Mouse (Mus musculus): ENCODE data around the gene Spred3. TPM values are rescaled to one million over a fixed set of nuclear protein-coding genes. Genes with fewer than 3 reads are reported as not detected.
A peak's percentile ranks its signal among the peaks of the same experiment; 100 is the strongest.
"Not testable (repeated sequence)": the region's sequence is repeated elsewhere in the genome, so short reads cannot be mapped to it uniquely, and the experiment has no call there.

Gene Spred3
- total RNA-seq, 2 experiments from 2014 or later, result 1.9 to 2.4 TPM

- DNase-seq, result peak; percentile 76
Observed at GRCm38 (mm10) chr7:29169231-29170065, 763 bp downstream of the Spred3 start.

- DNase-seq, result no peak
Observed at GRCm38 (mm10) chr7:29168791-29169230, 1.4 kb downstream of the Spred3 start.

- DNase-seq, result no peak
Observed at GRCm38 (mm10) chr7:29168121-29168695, 2.0 kb downstream of the Spred3 start.

DNA sequence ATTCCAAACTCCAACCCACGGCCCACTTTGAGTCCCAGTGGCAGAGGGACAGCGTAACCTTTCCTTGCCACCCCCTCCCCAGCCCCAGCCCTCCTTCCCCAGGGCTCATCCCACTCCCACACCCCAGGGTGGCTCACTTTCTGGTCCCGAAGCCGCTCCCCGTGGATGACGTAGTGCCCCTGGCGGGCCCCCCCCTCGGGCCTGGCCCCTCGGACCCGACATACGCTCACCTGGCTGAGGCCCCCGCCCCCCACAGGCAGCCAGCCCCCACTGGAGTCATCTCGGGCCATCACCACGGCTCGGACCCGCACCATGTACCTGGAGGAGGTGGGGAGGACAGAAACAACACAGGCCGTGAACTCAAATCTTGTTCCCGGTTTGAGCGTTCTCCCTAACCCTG is 2.6 kb downstream of the Spred3 start:
- no peak for DNase-seq

DNA sequence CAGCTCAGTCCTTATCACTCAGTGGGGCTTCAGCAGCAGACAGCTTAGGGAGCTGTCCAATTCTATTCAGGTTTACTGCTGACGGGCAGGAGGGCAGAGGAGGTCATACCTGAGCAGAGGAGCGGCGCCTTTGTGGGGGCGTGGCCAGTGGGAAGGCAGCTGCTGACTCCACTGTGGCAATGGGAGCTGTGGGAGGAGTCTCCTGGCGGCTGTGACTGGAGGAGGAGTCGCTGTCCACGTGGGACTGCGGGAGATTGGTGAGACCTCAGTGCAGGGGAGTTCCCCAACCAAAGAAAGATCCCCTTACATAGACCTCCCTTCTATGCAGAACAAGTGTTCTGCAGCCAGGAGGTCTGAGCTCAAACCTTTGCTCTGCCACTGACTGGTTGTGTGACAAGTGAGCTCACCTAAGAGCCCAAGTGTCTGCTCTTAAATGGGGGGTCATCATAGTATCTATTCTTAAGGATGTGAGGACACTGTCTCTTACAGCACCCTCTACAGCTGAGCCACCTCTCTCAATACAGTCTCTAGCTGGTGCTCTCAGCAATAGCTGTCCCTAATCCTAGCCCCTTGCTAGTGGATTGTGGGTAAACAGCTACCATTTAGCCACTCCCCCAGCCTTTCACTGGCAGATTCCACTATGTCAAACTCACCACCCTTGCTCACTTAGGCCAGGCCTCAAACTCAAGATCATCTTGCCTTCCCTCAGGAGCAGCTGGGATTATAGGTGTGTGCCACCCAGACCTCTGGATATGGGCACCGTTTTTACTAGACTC is 7.3 kb downstream of the Spred3 start:
- peak; percentile 31 for DNase-seq

DNA sequence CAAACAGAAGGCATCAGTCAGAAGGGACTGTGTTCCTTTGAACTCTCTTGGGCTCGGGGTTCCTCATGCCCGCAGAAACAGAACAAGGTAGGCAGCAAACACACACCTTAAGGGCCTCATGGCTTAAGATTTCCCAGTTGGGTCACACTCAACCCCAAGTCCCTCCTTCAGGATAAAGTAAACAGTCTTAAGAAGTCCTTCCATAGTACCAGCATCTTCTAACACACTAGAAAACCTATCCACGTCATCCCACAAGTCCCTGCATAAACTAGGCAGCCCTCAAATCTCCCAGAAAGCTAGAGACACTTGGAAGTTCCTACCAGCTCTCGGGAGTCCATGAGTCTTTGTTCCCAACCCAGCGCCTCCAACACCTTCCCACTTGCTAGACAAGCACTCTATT is 7.9 kb downstream of the Spred3 start:
- DNase-seq, result no peak

GRCm38 (mm10) chr7:29158264-29158663 is 11.9 kb downstream of the Spred3 start:
- no peak for DNase-seq

GRCm38 (mm10) chr7:29155838-29156782 is 14.1 kb downstream of the Spred3 start, which contains the start of gene Fam98c:
Gene Fam98c (minus strand): TSS chr7:29156234.
- peak; percentile 82 for DNase-seq

DNA sequence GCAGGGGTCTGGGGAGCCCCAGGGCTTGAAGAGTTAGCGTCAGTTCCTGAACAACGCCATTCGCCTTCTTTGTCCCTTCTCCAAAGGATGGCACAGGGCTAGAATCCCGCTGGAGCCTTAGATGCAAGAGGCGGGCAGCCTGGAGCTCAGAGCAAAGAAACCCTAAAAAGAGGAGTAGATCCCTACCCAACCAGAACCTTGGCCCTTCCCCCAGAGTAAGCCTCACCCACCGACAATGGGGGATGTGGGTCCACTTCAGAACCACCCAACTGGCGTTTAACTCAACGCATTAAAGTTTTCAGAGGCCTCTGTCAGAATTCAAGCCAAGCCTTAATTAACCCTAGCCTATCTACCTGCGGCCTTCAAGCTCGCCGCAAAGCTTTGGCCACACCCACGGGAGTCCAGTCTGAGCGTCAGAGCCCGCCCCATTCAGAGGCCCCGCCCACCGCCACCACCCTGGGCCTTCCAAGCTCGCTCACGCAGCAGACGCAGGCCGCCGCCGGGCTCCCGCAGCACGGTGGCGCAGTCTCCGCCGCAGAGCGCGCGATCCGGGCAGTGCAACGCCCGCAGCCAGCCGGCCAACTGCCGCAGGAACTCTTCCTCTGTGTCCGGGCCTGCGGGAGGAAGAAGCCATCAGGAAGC is 14.9 kb downstream of the Spred3 start:
- DNase-seq, result peak; percentile 91

DNA sequence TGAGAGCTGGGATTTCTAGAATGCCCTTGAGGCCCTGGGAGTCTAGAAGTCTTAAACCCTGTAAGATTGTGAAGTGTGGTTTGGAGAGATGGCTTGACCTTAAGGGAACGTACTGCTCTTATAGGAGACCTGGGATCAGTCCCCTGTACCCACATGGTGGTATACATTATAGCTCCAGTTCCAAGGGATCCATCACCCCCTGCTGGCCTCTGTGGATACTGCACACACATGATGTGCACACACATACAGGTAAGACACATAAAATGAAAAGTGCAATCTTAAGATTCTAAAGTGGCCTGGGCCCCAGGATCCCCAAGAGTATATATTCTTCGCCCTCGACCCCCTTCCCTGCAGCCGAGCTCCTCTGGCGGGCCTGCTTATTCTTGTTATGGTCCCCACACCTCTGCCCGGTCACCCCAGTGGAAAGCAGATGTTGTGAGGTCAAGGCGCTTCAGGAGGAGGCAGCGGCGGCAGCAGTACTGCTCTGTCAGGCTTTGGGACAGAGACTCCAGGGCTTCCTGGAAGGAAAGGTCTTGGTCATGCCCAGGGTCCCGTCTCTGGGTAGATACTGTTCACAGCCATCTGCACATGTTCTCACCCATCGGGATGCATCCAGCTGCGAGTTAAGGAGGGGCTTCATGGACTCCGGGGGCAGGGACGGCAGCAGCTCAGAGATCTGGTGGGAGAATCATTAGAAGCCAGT is 16.0 kb downstream of the Spred3 start:
- no peak for DNase-seq

GRCm38 (mm10) chr7:29151486-29151885 is 18.7 kb downstream of the Spred3 start:
- no peak for DNase-seq

DNA sequence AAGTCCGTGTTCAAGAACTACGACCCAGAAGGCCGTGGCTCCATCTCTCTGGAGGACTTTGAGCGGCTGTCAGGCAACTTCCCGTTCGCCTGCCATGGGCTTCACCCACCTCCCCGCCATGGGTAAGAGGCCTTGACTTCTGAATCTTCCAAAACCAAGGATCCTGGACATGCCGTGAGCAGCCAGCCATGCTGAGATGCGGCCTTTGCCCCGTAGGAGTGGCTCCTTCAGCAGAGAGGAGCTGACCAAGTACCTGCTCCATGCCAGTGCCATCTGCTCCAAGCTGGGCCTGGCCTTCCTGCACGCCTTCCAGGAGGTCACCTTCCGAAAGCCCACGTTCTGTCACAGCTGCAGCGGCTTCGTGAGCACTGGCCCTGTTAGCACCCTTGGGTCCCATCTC is 21.4 kb downstream of the Spred3 start:
- DNase-seq, result no peak

DNA sequence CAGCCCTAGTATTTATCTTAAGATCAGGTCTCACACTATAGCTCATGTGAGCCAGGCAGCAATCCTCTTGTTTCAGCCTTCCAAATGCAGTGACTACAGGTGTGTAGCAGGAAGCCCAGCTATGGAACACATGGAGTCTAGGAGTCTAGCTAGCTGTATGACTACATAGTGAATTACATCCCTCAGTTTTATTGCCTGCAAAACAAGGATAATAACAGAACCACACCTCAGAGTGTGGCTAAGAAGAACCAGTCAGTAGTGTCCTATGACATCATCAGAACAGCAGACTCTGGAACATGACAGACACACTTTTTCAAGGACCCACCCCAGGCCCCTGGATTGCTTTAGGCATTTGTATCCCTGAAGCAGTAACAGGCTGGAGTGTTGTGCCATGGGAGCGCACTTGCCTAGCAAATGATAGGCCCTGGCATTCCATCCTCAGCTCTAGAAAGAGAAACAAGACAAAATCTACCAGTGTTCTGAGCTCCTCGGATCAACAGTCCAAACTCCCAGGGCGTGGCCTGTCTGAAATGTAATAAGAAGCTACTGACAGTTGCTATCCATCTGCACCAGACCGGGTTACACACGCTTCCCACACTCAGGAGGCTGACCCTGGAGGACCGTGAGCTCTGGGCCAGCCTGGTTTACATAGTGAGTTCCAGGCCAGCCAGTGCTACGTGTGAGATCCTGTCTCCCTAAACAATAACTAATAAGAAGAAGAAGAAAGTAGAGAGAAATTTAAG is 23.4 kb downstream of the Spred3 start:
- no peak for DNase-seq

DNA sequence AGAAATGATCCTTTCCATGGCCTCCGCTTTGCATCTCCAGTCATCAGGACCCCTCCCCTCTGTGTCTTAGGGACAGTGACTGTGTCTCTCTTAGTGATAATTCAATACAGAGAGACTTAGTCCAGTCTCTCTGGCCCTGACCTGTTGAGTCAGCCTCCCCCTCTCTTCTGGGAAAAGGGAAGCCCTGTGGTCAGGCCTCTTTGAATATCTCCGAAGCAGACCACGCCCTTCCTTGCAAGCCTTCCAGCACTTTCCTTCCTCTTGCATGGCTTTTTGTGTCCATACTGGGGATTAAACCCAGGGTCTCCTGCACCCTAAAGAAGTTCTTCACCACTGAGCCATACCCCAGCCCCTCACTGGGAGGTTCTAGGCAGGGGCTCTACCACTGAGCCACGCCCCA is 26.2 kb downstream of the Spred3 start:
- DNase-seq, result no peak

DNA sequence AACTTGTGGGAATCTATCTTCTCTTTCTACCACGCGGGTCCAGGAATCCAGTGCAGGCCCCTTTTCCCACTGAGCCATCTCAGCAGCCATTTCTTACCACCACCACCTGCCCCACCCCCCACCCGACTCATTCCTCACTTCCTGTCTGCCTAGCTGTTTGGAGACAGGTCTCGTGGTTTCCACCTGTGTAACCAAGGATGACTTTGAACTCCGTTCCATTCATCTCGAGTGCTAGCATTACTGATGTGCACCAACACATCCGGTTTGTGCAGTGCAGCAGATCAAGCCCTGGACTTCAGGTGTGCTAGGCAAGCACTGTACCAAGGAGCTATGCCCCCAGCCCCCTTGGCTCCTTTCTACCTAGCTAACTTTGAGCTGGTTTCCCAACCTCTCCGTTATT is 28.8 kb downstream of the Spred3 start:
- DNase-seq, result no peak

- DNase-seq, result not testable (repeated sequence)
Observed at GRCm38 (mm10) chr7:29139237-29139636, 31.0 kb downstream of the Spred3 start.

- no peak for DNase-seq
Observed at GRCm38 (mm10) chr7:29137429-29137828, 32.8 kb downstream of the Spred3 start.

DNA sequence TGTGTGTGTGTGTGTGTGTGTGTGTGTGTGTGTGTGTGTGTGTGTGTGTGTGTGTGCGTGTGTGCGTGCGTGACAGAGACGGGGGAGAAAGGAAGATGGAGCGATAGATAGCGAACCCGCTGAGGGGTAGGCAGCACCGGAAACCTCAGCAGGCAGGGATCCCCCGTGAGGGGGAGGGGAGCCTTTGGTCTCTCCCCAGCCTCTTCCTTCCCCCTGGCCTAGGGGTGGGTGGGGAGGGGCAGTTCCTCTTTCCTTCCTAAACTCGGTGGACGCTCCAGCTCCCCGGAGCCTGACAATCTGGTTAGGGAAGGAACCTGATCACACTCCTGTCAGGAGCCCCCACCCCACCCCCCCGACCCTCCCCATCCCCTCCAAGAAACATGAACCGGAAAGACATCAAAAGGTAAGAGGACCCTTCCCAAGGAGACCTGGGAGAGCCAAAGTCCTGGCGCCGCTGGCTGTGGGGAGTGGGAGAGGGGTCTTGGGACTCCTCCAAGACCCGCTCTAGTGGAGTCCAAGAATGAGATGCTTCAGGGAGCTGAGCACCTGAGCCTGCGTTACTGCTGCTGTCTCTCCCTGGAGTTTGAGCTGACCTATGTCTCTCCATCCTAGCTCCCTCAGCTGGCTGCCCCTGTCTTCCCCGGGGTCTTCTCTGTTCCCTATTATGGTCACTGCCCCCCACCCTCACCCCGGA is 35.4 kb downstream of the Spred3 start, which contains the start of gene Rasgrp4:
TSS of gene Rasgrp4 (plus strand) at position 159 of the 694 bp plus-strand sequence.
- no peak for DNase-seq

- DNase-seq, result no peak
Observed at GRCm38 (mm10) chr7:29134230-29134629, 36.0 kb downstream of the Spred3 start.

All from gastrocnemius, postnatal 10 days (tissue).